Mouse (Mus musculus) ES-CJ7 (cell line): Measurements from ENCODE around the gene Slc11a1.

ENCODE experiments used
- DNase-seq: peaks from one replicate; pipeline ENCODE4 v3.0.0; 2011; ENCODE audit warnings: low read depth, low spot score

Gene Slc11a1

DNA sequence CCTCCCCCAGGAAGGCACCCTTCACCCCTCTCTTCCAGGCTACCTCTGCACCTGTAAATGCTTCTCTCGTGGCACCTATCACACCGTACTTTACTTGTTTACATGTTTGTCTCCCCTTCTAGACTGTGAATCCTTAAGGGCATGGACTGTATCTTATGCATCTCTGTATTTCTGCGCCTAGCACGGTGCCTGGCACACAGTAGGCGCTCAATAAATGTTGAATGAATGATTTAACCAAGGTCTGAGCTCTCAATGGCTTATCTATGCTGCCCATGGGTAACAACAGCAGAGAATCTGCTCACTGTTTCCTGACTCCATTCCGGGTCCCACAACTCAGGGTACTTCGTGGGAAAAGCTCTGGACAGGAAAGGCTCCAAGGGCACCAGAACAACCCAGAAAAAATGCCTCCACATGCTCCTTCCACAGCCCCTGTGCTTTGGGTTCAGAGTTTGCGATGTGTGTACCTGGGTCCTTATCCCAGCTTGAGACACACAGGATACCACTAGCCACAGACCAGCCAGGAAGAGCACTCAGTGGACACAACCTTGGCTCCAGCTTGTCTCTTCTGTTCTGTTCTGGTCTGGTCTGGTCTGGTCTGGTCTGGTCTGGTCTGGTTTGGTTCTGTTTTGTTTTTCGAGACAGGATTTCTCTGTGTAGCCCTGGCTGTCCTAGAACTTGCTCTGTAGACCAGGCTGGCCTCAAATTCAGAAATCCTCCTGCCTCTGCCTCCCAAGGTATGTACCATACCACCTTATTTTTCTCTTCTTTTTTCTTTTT lies 21.4 kb upstream of the Slc11a1 start:
- peak; percentile 61 for DNase-seq

DNA sequence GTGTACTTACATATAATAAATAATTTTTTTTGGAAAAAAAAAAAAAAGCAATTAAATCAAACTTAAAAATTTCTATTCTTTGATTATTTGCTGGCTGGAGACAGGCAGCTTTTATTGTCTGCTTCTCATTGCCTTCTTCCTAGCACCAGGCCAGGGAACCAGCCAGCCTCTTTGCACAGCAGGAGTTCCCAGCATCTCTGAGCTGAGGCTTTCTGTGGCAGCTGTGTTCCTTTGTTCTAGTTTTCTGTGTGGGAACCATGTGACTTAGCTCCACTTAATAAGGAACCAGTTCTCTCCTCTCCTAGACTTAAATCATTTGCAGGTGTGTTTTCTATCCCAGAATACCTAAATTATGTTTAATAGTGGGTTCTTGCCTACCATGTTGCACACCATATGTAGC lies 17.5 kb upstream of the Slc11a1 start:
- peak; percentile 68 for DNase-seq

DNA sequence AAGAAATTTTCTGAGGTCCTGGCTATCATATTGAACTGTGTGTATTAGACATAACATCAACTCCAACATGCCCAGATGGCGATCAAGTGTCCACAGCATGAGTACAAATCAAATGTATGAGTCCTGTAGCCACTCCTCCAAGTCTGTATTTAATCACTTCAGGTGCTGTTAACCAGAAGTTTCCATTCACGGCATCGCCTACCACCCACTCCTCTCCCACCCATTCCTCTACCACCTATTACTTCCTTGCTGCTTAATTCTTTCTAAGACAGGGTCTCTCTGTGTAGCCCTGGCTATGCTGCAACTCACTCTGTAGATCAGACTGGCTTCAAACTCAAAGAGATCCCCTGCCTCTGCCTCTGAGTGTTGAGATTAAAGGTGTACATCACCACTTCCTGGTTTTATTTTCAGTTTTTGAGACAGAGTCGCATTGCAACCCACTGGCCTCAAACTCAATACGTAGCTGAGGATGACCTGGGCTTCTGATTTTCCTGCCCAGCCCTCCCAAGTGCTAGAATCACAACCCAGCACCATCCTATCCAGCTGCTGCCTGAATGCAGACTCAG lies 15.0 kb upstream of the Slc11a1 start:
- DNase-seq, result no peak

DNA sequence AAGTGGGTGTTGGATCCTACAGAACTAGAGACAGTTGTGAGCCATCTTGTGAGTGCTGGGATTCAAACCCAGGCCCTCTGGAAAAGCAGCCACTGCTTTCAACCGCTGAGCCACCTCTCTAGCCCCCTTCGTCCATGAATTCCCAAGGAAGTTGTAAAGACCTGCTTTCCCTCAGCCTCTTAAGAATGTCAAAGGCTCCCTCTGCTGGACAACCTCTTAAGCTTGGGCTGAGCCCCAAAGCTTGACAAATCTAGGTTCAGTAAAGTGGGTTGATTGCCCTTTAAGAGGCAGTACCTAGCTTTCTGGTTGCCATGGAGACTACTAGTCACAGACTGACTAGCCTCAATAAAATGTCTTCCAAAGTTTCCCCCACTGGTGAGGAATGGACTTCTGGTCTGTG lies 13.2 kb upstream of the Slc11a1 start, which contains the start of gene Catip:
TSS of gene Catip (plus strand) at position 297 of the 400 bp plus-strand sequence.
- DNase-seq, result peak; percentile 99

DNA sequence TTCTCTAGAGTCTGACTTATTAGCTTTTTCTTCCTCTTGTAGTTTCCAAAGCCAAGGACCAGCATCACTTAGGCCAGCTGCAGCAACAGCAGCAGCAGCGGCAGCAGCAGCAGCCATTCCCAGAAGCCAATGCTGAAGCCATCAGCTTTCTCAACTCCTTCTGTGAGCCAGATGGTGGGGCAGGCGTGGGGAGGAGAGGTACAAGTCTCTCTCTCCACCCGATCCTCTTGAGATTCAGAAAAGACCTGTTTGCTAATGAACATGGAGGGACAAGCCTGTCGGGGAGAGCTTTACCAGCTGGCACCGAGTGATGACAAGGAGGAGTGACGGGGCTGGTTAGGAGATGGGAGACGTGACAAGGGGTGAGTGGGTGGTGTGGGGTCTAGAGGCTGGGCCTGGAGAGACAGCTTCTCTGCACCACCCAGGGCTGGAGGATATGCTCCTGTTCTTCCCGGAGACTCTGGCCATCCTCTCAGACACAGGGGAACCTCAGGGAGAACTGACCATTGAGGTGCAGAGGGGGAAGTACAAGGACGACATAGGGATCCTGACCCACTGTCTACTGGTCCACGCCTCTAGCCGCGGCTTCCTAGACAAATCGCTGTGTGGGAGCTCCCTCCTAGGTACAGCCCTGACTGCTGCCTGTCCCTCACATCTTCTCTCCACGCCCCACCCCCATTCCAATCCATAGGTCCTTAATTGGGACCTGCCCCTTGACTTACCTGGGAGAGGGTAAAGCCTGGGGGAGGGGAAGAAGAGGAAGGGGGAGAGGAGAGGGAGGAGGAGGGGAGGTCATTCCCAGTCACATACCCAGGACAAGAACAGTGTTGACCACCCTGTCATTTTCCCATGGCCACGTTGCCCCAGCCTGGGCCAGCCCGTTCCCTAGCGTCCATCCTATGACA lies 12.4 kb upstream of the Slc11a1 start:
- peak; percentile 50 for DNase-seq

DNA sequence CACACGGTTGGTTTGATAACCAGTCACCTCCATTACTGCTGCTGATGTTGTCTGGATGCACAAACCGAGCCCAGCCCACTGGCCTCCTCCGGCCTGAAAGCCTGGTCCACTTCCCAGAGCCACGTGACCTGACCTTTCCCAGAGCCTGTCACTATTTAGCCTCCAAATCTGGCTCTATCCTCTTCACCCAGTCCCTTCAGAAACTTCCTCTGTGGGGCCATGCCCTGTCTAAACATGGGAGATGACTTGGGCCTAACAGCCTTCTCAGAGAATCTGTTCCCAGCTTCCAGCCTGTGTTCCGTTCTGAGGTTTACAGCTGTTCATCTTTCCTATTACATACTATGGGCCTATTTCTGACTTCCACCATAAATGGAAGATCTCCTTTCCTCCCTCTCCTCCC lies 11.6 kb upstream of the Slc11a1 start:
- DNase-seq, result no peak

DNA sequence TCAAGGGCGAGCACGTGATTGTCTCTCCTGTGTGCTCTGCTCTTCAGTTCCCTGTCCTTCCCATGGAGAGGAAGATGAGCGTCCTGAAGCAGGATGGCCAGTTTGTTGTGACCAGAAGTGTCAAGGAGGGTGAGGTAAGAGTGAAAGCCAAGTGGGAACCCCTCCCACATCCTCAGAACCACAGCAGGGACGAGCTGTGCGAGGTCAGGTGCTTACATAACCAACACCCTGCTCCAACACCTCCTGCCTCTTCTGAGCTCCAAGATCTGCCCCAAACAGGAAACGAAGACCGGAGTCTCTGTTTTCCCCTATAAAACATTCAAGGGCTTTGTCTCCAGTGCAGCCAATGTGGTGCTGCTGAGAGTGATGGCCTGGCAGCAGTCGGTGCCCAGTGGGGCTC lies 10.7 kb upstream of the Slc11a1 start:
- peak; percentile 57 for DNase-seq

DNA sequence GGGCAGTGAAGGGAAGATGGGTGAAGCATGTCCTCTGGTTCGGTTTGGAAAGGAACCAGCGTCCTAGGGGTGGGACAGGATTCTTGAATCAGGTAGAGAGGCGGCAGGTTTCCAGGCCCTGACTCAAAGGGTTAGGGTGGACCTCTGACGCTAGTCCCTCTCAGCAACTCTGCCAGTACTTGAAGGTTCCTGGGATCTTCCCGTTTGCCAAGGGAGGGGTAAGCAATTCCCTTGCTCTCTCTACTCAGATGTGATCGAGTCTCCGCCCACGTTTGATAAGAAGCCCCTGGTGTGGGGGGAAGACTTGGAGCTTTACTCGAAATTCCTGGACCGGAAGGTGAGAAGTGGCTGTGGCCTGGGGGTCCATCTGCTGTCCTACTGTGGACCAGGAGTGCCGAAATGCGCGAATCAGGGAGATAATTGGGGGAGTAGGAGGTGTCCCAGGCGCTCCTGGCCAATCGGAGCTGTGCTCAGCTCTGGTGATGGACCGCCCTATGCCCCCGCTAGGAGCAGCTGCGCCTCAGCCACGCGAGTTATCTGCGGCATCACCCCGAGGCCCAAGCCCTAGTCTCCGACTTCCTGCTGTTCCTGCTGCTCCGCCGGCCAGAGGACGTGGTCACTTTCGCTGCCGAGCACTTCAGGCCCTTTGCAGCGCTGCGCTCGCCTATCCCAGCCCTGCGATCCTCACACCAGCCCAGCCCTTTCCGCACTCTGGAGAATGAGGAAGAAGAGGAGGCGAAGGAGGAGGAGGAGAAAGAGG lies 6.9 kb upstream of the Slc11a1 start:
- peak; percentile 66 for DNase-seq

DNA sequence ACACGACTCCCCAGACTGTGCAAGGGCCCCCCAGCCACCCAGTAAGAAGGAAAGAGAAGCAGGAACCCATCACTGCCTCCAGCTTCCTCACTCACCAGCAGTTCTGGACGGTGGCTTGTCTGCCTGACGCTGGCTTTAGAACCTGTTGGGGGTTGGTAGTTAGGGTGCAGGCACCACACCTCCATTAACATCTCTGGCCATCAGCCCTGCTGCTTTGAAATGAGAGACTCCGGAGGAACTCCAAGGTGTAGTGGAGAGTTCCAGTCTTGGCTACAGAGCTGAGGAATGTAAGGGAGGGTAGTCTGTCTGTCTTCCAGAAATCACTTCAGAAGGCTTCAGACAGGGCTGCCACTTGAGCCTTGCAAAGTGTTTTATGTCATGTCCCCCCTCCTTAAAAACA lies 5.0 kb upstream of the Slc11a1 start:
- peak; percentile 71 for DNase-seq

DNA sequence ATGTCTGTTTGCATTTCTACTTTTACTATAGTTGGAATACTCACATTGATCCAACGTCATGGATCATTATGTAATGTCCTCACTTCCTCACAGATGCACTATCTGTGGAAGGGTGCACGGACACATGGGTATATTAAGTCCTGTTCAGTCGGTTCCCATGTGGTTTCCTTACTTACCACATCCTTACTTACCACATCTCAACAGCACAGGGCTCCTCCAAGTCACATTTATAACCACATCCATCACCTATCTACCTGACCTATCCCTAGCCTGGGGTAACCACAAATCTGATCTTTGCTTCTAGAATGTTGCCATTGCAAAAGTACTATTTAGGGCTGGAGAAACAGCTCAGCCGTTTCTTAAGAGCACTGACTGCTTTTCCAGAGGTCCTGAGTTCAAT lies 1.6 kb upstream of the Slc11a1 start:
- DNase-seq, result no peak

DNA sequence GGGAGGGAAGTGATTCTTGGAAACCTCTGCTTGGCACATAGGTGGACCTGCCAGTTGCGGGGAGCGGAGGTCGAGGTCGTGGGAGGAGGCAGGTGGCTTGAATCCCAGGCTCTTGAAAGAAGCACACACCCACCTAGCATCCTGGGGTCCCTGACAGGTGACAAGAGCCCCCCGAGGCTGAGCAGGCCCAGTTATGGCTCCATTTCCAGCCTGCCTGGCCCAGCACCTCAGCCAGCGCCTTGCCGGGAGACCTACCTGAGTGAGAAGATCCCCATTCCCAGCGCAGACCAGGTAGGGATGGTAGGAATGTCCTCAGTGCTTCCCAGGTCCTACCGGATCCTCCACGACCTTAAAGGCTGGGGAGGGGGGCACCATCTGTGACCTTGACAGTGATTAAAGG lies 566 bp downstream of the Slc11a1 start:
- DNase-seq, result no peak

DNA sequence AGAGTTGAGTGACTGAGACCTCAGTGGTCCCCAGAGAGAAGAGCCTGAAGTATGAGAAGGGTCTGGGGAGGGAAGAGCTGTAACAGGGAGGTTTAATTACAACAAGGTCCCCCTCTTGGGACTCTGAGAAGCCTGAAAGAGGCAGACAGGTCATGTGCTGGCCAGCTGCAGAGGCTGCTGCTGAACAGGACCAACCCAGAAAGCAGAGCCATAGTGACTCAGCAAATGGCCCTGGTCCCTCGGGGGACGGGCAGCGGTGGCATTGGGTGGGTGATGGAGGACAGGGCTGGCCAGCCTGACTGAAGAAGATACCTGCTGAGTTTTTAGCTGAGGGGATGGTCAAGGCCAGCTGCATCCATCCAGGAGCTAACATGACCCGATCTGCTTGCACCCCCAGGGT lies 1.4 kb downstream of the Slc11a1 start:
- DNase-seq, result no peak

DNA sequence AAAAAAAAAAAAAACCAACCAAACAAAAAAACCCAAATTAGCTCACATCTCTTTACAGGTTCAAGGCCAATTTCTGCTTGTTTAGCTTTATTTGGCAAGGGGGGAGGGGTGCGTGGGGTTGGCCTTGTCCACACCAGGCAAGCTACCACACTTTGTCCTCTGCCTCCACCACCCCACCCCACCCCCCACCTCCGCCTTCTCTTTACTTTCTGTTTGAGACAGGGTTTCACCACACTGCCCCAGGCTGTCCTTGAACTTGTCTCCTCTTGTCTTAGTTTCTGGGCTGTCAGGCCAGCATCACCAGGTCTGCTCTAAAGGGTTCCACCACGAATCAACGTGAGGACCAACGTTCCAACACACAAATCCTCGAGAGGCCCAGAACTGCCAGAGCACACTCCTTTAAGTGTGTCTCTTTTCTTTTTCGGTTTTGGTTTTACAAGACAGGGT lies 4.1 kb downstream of the Slc11a1 start:
- DNase-seq, result peak; percentile 58

DNA sequence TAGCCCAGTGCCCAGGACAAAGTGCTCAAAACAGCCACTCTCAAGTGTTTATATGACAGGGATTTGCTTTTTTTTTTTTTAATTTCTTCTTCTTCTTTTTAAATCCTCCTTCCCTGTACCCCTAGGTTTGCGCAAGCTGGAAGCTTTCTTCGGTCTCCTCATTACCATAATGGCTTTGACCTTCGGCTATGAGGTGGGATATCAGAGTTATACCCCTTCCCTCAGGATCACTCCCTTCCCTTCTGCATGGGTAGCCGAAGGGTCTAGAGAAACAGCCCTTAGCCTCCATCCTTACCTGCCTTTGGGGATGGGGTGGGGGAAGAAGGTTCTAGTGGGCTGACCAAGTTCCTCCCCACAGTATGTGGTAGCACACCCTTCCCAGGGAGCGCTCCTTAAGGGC lies 5.5 kb downstream of the Slc11a1 start:
- no peak for DNase-seq

DNA sequence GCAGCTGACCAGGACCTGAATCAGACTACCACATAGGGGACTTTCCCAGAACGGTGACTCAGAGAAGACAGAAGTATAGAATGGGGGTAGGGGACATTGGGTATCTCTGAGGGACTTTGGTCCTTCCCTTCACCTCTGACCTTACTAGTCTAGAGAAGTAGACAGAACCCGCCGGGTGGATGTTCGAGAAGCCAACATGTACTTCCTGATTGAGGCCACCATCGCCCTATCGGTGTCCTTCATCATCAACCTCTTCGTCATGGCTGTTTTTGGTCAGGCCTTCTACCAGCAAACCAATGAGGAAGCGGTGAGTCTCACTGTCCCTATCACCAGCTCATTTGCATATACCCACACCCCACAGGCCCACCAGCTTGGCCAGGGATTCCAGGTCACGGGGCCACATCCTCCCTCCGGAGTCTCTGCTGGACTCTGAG lies 6.6 kb downstream of the Slc11a1 start:
- DNase-seq, result no peak

DNA sequence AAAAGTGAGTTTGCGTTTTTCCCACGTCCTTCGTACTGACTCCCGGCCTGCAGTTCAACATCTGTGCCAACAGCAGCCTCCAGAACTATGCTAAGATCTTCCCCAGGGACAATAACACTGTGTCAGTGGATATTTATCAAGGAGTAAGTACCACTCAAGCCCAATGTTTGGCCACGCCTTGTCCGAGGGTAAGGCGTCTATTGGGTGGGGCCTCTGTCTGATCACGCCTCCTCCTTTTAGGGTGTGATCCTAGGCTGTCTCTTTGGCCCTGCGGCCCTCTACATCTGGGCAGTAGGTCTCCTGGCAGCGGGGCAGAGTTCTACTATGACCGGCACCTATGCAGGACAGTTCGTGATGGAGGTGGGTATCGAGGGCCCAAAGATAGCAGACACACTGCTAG lies 8.4 kb downstream of the Slc11a1 start:
- peak; percentile 57 for DNase-seq

DNA sequence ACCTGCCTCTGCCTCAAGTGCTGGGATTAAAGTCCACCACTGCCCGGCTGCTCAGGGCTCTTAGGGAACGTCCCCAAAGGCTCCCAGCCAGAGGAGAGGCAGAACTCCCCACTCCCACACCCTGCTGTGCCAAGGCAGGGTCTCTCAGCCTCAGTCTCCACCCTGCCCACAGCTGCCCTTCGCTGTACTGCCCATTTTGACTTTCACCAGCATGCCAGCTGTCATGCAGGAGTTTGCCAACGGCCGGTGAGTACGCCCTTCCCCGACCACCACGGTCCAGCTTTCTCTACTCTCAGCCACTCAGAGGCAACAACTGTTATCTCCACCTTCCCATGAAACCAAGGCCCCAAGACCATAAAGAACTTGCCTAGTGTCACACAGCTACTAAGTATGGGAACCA lies 9.5 kb downstream of the Slc11a1 start:
- DNase-seq, result no peak

DNA sequence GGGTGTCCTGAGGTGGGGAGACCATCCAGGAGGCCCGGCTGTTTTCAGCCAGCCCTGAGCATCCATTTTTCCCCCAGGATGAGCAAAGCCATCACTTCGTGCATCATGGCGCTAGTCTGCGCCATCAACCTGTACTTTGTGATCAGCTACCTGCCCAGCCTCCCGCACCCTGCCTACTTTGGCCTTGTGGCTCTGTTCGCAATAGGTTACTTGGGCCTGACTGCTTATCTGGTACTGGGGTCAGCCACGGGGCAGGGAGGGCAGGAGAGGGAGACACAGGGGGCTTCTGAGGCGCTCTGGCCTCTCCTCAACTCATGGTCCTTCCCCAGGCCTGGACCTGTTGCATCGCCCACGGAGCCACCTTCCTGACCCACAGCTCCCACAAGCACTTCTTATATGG lies 10.1 kb downstream of the Slc11a1 start:
- DNase-seq, result no peak

DNA sequence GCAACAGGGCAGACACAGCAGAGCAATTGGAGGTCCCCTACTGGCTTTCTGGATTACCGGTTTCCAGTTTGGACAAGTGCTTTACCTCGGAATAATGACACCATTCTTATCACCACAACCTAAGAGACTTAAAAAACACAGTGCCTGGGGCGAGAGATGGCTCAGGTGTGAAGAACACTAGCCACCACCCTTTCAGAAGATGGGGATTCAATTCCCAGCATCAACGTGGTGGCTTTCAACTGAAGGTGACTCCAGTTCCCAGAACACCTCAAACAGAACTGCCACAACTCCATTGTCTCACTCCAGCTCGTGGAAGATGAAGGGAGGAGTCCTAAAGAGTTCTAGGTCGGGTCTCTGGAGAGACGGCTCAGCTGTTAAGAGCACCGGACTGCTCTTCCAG lies 10.5 kb downstream of the Slc11a1 start:
- peak; percentile 58 for DNase-seq

DNA sequence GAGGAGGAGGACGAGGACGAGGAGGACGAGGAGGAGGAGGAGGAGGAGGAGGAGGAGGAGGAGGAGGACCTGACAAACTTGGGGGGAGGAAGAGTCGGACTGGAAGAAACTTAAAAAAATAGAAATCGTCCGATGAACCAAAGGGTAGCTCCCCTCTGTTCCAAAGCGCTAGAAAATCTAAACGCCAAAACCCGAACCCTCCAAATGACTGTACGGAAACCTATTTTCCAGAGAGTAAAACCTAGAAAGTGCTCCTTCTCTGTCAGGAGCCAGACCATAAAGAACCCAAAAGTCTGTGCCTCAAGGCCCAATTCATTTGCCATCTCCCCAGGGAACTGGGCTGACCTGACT lies 11.3 kb downstream of the Slc11a1 start:
- DNase-seq, result no peak

DNA sequence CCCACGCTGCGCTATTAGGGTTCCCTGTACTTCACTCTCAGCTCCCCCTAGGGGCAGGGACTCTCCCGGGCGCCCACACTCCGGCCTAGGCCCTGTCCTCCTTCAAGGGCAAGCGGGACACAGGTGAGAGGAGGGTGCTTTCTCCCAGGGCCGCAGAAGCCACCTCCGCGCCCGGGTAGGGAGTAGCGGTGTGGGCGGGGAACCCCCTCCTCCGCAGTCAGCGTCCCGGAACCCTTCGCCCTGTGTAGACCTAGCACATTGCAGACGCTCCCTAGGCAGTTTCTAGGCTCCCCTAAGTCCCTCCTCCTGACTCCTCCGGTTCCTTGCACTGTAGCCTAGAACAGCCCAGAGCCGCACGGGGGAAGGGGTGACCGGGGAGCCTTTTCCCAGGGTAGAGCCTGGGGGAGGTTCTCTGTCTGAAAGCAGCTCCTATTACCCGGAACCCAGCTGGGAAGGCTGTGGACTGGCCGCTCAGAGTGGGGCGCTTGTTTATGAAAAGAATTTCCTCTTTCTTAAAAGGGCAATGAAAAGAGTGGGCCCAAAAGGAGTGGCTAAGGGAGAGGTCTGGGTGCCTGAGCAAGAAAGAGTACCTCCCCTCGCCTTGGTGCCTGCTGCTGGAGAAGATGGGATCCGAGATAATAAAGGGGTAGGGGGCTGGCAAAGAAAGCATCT lies 11.9 kb downstream of the Slc11a1 start:
- peak; percentile 100 for DNase-seq
